Mouse (Mus musculus) frontal cortex, adult 2 months (tissue): ENCODE results near the gene Tanc1. TPM values are rescaled to one million over a fixed set of nuclear protein-coding genes. Genes with fewer than 3 reads are reported as not detected.
A peak's percentile ranks its signal among the peaks of the same experiment; 100 is the strongest.

Experiments
- DNase-seq, 2 experiments: peaks; one replicate each; pipeline ENCODE4 v3.0.0; 2022; ENCODE audit warnings: low spot score in 1 of 2; ENCODE audit errors: extremely low spot score in 1 of 2
- polyA plus RNA-seq: library from polyadenylated mRNA; depleted of rRNA; stranded (reverse); fragments of >200 nt; gene quantifications from 2 replicates; pipeline ENCODE4 v1.2.3, GENCODE M21; 2012

Gene Tanc1
- polyA plus RNA-seq, 1 experiment: 10.2 TPM

DNA sequence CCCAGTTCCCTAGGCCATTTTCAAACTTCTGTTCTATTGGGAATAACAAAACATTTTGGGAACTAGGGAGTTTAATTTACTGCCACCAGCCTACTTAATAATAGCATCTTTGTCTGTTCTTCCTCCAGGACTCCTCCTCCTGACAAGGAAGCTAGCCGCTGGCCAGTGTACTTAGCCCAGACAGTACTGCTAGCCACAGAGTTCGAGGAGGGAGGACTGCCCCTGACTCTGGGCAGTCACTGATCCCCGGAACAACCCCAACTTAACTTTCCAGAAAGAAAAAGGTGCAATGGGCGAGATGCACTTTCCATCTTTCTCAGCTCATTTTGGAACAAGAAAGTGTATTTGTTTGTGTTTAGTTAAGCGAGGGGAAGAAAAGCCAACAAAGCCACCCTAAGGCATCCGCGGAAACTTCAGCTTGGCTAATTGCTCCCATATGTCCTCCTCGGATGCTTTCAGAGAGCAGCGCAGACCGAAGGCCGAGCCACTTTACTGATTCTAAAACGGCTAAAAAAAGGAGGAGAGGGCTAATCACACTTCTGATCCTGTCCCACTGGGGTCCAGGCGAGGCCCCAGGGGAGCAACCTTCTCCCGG lies 529 bp upstream of the Tanc1 start:
- DNase-seq: no peak

GRCm38 (mm10) chr2:59612733-59613473 lies 1.1 kb downstream of the Tanc1 start:
- DNase-seq: peak in 1 of 2 experiments; percentile 11

DNA sequence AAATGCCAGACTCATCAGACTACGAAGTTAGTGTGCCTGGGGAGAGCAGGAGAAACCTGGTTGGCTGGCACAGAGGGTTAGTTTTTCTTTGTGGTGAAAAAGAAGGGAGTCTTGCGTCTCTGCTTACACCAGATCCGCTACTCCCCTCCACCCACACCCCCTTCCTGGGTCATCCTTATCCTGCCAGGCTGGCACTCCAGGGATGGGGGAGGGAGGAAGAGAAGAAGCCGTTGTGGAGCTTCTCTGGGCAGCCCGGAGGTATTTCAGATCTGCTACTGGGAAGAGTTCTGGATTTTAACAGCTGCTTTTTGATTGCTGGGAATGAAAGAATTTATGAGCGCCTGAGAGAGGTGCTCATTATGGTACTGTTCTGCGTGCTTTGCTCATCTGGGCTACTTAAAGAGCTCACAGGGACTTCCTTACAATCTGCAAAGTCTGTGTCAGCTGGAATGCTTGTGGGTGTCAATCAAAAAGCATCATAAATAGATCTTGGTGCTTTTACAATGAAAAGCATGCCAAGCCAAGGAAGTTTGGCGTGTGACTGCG lies 1.7 kb downstream of the Tanc1 start:
- DNase-seq: peak in 1 of 2 experiments; percentile 11

- no peak for DNase-seq
These were observed 5.0 kb downstream of the Tanc1 start for GRCm38 (mm10) chr2:59616890-59617289.

DNA sequence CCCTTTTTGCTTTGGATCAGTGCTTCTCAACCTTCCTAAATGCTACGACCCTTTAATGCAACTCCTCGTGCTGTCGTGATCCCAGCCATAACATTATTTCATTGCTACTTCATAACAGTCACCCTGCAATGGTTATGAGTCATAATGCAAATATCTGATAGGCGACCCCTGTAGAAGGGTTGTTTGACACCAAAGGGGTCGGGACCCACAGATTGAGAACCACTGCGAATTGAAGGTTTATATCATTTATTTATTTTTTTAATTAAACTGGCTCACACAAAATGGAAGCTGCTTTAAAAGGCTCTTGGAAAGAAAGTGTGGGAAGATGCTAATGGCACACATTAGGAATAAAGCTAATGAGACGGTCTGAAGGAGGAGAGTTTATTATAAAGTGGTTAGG lies 7.2 kb downstream of the Tanc1 start:
- DNase-seq: no peak

- no peak for DNase-seq
These were observed 8.8 kb downstream of the Tanc1 start for GRCm38 (mm10) chr2:59620601-59621000.

DNA sequence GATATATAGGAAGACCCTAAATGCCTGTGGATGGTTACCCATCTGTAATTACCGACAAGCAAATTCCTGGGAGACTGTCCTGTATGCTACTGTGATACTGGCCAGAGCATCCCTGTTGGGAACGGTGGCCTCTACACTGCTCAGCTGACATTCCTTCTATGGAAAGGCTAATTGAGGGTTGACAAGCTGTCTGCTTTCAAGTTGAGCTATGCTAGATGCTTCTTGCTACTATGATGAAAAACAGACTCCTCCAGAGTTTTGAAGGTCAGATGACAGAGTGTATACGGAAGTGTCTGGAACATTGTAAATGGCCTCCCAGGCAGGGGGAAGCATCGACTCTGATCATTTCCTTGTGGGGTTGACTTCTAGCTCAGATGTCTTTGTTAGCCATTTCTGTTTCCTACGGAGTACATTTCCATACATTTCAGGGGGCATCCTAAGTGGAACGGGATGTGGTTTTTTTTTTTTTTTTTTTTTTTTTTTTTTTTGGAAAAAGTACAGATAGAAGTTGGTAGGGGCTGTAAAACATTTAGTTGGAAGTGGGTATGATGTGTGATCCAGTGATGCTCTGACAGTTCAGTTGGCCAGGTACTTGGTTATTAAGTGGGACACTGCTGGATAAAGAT lies 10.8 kb downstream of the Tanc1 start:
- no peak for DNase-seq

- DNase-seq: no peak
These were observed 12.0 kb downstream of the Tanc1 start for GRCm38 (mm10) chr2:59623858-59624257.

DNA sequence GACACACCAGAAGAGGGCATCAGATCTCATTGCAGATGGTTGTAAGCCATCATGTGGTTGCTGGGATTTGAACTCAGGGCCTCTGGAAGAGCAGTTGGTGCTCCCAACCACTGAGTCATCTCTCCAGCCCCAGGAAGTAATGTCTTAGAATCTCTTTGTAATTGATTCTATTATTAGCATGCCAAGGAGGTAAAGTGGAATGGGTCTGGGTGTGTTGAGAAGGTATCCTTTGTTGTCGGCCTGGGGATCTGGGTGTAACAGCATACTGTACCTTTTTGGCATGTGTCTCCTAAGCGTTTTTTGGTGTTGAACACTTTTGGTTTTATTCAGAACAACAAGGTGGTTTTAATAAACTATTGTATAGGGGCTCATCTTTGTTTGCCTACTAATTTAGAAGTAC lies 13.6 kb downstream of the Tanc1 start:
- no peak for DNase-seq

DNA sequence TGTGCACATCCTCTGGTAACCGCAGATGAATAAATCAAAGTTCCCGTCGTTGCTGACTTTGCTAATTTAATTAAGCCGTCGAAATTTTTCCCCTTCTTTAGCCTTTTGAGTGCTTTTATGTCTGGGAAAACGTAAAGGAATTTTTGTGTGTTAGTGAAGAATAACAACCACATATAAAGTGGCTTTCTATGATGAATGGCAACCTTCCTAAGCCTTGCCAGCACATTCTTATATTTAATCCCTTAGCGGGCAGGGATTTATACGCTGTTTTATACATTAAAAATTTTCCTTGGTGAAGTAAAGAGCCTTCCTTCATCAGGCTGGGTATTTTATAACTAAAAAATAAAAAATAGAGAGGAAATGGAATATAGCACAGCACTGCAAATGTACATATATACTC lies 14.1 kb downstream of the Tanc1 start:
- DNase-seq: no peak

DNA sequence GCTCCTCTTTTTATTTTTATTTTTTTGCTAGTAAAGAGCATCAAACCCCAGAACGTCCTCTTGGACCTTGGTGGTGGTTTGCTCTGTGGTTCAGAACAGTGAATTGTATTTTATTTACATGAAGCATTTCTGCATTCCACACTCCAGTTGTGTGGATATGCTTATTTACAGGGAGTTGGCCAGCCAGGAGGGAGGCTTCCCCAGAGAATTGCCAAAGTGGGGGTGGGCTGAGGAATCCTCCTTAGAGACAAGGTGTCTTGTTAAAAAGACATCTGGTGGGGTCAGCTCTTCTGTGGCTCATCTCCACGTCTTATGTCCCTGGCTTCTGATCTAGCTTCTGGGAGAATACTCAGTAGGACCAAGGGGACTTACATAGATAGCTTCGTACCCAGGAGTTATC lies 14.6 kb downstream of the Tanc1 start:
- DNase-seq: no peak

GRCm38 (mm10) chr2:59627502-59627901 lies 15.7 kb downstream of the Tanc1 start:
- DNase-seq: no peak

DNA sequence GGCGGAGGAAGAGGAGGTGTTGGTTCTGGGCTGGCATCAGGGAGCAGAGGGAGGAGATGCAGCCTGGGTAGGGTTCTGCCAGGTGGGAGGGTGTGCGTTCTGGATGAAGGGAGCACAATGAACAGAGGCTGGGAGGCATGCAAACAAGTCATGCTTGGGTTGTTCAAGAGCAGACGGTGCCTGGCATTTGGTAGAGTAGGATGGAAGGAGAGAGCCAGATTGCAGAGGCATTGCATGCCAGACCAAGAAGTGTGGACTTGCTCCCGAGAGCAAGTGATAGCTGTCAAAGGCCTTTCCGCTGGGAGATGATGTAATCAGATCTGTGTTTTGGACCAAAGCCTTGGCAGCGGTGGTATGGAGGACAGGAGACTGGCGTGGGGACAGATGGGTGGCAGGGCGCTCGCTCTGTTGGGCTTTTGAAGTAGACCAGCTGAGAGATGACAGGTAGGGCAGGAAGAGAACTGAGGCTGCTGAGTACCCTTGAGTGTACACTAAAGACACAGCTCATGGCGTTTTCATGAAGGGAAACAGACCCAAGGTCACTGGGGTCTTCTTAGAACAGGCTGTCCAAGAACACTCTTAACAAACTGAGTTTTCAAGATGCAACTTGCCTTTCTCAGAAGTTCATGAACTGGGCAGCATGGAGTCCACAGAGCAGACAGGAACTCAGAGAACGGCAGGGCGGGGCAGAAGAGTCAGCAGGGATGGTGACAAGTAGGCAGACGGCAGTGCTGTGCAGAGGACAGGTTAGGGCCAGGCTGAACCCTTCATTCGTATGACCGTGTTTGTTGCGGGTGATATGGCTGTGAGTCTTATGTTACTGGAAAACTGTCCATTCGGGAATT lies 16.4 kb downstream of the Tanc1 start:
- no peak for DNase-seq

DNA sequence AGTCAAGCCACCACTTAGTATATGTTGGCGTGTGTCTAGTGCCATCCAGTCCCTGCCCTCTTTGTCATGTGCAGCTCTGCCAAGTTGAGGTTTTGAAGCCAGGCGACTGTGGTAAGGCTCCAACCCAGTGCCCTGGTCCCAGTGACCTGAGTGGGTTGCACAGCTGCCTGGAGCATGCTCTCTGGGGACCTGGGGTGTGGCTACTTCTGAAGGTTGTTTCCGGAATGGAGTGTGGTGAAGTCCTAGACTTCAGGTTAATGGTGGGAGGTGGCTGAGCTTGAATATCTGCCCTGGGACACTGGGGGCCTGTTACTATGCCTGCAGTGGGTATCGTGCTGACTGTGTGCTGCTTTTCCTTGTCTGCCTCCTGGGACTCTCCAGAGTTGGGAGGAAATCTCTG lies 18.0 kb downstream of the Tanc1 start:
- no peak for DNase-seq

DNA sequence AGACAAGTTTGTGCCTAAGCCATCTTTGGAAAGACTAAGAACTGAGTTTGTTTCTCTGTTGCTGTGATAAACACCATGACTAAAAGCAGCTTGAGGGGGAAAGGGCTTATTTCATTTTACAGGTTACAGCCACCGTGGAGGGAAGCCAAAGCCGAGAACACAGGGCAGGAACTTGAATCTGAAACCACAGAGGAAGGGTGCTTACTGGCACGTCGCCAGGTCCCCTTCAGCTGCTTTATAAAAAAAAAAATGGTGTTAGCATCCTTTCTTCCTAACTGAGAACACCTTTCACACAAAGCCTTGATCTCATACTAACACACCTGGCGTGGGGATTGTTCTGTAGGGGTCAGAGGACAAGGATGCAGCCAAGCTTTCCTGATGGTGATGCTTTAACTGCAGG lies 19.6 kb downstream of the Tanc1 start:
- DNase-seq: no peak

DNA sequence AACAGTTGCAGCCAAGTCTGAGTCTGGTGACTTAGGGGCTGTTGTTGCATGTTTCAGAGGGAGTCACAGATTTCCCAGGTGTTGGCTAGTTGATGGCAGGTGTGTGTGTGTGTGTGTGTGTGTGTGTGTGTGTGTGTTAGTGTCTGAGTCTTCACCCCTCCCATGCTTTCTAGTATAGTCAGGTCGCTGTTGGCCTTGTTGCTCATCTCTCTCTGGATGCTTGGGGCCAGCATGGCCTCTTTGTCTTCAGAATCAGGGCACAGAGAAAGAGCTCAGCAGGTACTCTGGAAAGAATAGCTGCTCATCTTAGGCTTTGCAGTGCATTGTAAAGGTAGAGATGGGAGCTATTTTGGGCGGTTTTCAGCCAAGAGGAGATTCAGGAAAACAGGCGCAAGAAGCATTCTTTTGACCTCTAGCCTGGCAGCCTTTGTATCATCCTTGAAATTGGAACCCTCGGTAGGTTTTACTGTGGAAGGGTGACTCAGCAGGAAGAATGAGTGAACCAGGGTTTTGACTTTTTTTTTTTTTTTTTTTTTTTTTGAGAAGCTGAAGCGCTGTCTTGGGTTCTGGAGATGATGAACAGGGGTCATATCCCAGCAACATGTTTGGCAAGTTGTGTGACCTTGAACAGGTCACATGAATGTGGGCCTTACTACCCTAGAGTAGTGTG lies 22.1 kb downstream of the Tanc1 start:
- no peak for DNase-seq

GRCm38 (mm10) chr2:59637040-59637785 lies 25.4 kb downstream of the Tanc1 start:
- DNase-seq: no peak

GRCm38 (mm10) chr2:59642722-59643121 lies 30.9 kb downstream of the Tanc1 start:
- no peak for DNase-seq

DNA sequence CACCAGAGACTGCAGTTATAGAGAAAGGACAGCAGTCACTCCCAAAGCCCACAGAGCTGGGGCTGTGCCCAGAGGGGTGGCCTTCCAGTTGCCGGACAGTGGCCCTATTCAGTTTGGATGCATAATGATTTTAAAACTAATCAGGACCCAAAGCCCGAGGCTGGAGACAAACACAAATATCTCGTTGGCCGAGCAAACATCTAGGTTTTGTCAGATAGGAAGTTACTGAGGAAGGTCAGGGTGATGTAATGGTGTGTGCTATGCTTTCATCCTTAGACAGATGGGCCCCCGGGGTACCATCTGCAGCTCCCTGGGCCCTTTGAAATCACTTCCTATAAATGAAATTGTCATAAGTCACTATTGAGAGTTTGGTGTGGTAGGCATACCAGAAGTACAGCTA lies 33.0 kb downstream of the Tanc1 start:
- DNase-seq: peak in 1 of 2 experiments; percentile 34

DNA sequence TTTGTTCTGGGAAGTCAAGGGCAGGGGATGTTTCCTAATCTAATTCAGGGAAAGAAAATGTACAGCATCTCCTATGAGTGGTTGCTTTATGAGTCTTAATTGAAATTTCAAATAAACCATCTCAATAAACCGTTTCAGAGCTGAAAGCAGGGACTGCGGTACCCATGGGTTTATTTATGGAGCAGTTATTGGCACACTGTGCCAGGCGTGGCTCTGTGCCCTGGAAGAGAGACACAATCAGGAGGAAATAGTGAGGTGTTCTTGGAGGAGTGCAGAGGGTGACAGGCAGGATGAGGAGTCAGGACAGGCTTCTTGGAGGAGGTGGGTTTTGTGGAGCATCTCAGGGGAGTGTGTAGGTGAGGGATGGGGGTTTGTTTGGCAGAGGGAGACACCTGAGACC lies 33.7 kb downstream of the Tanc1 start:
- DNase-seq: peak in 1 of 2 experiments; percentile 60
